Comparison of ENCODE assay signal across 9 mouse cellular contexts in genomic region chr4:117834457-117834844, GRCm38 (mm10). TPM values are rescaled to one million over a fixed set of nuclear protein-coding genes. Genes with fewer than 3 reads are reported as not detected.
A peak's percentile ranks its signal among the peaks of the same experiment; 100 is the strongest.
DNase-seq lines count a peak whose midpoint lies in the region; ATAC-seq and TF ChIP-seq lines count a peak whose summit lies in the region.
"Had no signal": no experiment of that assay in that cellular context is flagged by ENCODE, and none has a peak within 500 bp of the region (broad histone marks: within the 10 kb centered on the region; RNA-seq: fewer than 3 reads in every experiment).

Gene Slc6a9, plus strand, starts transcription at chr4:117834506.

- TF ChIP-seq POLR2A in heart, adult 2 months (IDR thresholded peaks at IDR 0.05; ENCODE audit: insufficient read depth, low read depth, low read length): no peak

- 45% methylated on average over 3 of the region's 3 CpGs for WGBS in heart, adult 2 months
- WGBS in neural tube, embryonic 13.5 days: 25% methylated on average over 3 of the region's 3 CpGs

- H3K4me1 ChIP-seq in heart, adult 2 months (ENCODE audit: control insufficient read depth, insufficient read depth, low read length): peaks cover 13% of the 10 kb centered on the region
- peaks cover 22% of the 10 kb centered on the region for H3K4me1 ChIP-seq in neural tube, embryonic 13.5 days (replicated peaks)

- intact Hi-C loops in heart, adult 2 months (cut with DNase I): loop anchor here (2.0 kb wide), 1 partner anchor 24 kb away; no protein-coding TSS in a partner anchor

- no peak for ATAC-seq in neural tube, embryonic 13.5 days (ENCODE audit: low read depth)
- no peak for ATAC-seq in granulocyte monocyte progenitor cell, adult 5-6 weeks (replicated peaks; ENCODE audit: poor library complexity, severe bottlenecking)

- peak within 1 kb of the TSS; percentile 39 for H3K27ac ChIP-seq in heart, adult 2 months
- peak within 1 kb of the TSS; percentile 88 for H3K27ac ChIP-seq in neural tube, embryonic 13.5 days (replicated peaks)

- peak within 1 kb of the TSS; percentile 78 for H3K9ac ChIP-seq in heart, adult 2 months (ENCODE audit: low read depth, low read length)
- peak within 1 kb of the TSS; percentile 80 for H3K9ac ChIP-seq in neural tube, embryonic 13.5 days

- H3K4me3 ChIP-seq in heart, adult 2 months: peak within 1 kb of the TSS; percentile 62
- H3K4me3 ChIP-seq in neural tube, embryonic 13.5 days: peak within 1 kb of the TSS; percentile 73

- H3K9me3 ChIP-seq in neural tube, embryonic 13.5 days: no peaks in the 10 kb centered on the region

- no peak for DNase-seq in heart, adult 2 months
- no peak for DNase-seq in heart, adult 8-10 months (ENCODE audit: low spot score)
- no peak for DNase-seq in urinary bladder, adult 2 months (ENCODE audit: low spot score)
- no peak for DNase-seq in urinary bladder, postnatal 4 days (ENCODE audit: low spot score in 2 of 2)
- no peak for DNase-seq in left cerebral cortex, adult 8-10 months (ENCODE audit: low spot score in 2 of 2)
- DNase-seq in embryo, embryonic 10 days (ENCODE audit: low spot score): no peak

- TF ChIP-seq EP300 in heart, adult 2 months (IDR thresholded peaks at IDR 0.05; ENCODE audit: insufficient read depth, low read depth, low read length): no peak

- no peaks in the 10 kb centered on the region for H3K36me3 ChIP-seq in heart, adult 2 months (ENCODE audit: control insufficient read depth, insufficient read depth, low read length)
- H3K36me3 ChIP-seq in neural tube, embryonic 13.5 days: no peaks in the 10 kb centered on the region

- H3K27me3 ChIP-seq in heart, adult 2 months (ENCODE audit: control insufficient read depth, insufficient read depth, low read length): no peaks in the 10 kb centered on the region
- H3K27me3 ChIP-seq in neural tube, embryonic 13.5 days: peaks cover 23% of the 10 kb centered on the region

- no peak for TF ChIP-seq CTCF in heart, adult 2 months (IDR thresholded peaks at IDR 0.05)

- H3K79me2 ChIP-seq in heart, adult 2 months (replicated peaks; ENCODE audit: control insufficient read depth, insufficient read depth, low read length): no peaks in the 10 kb centered on the region

- H3K4me2 ChIP-seq in neural tube, embryonic 13.5 days: peak within 1 kb of the TSS; percentile 71

RNA-seq across cellular contexts. Expression of gene Slc6a9, which starts in this region (rescaled TPM):
- total RNA-seq in heart, adult 2 months (2021): 1 to 10 TPM; 2.5 to 3.4 TPM
- polyA plus RNA-seq in heart, adult 2 months (2012; rRNA removed): 6.9 and 9.2 TPM in 2 replicates
- total RNA-seq in heart, adult 8-10 months (2022): 1 to 10 TPM; 1.7 to 2.3 (median 2.2) TPM
- polyA plus RNA-seq in urinary bladder, adult 2 months (2012; rRNA removed): 51.2 and 58.0 TPM in 2 replicates
- 10 to 100 TPM; 56.1 to 61.2 (median 58.5) TPM for total RNA-seq in left cerebral cortex, adult 8-10 months (2022)
- 29.1 and 31.1 TPM in 2 replicates for polyA plus RNA-seq in neural tube, embryonic 13.5 days (2015; fragmentation: Nextera tagmentation; extraction: Ambion mirVana)
- not detected in 2 replicates for total RNA-seq in granulocyte monocyte progenitor cell, adult 5-6 weeks (2014; fragmentation: Nextera tagmentation)
- not detected in 2 replicates for total RNA-seq in granulocyte monocyte progenitor cell, adult 5-6 weeks (2017)
- total RNA-seq: neutrophil, adult 5-6 weeks had no signal

Comparison
In these comparisons a context has a peak if more than half of its experiments do, and no peak if none do; other contexts are left out.
1. RNA of gene Slc6a9 (total RNA-seq): 56.1 to 61.2 TPM in left cerebral cortex, adult 8-10 months; 2.5 to 3.4 TPM in heart, adult 2 months, 1.7 to 2.3 TPM in heart, adult 8-10 months and not detected in granulocyte monocyte progenitor cell, adult 5-6 weeks; every median in the first group is over 10 times any median in the second.